Mouse (Mus musculus): ENCODE data around the gene Nckipsd. TPM values are rescaled to one million over a fixed set of nuclear protein-coding genes. Genes with fewer than 3 reads are reported as not detected.

Gene Nckipsd
- total and polyA plus RNA-seq, 3 experiments: 4.1 to 5.6 (median 4.7) TPM

GRCm38 (mm10) chr9:108819495-108819894 is 11.3 kb downstream of the Nckipsd start:
- no peaks in the 10 kb centered on the region for H3K9me3 ChIP-seq (replicated peaks)
- DNase-seq (ENCODE audit: low spot score) (no peak), ATAC-seq (ENCODE audit: extremely low read depth, insufficient number of reproducible peaks, low FRiP score, poor library complexity, severe bottlenecking) (no peak)
- H3K4me3 ChIP-seq (ENCODE audit: low read depth, low read length): no peak overlapping the region
- H3K4me1 ChIP-seq (ENCODE audit: insufficient read depth, low read depth, low read length): peaks cover 6% of the 10 kb centered on the region; the same call in 1 of the 2 replicates
- TF ChIP-seq POLR2AphosphoS5 (IDR thresholded peaks at IDR 0.05; ENCODE audit: insufficient replicate concordance, low read depth, low read length) (no peak), CTCF (IDR thresholded peaks at IDR 0.05; ENCODE audit: low read depth, low read length) (peak; percentile 47)
- peaks cover 45% of the 10 kb centered on the region for H3K36me3 ChIP-seq (replicated peaks)
- H3K27me3 ChIP-seq (ENCODE audit: insufficient read depth, low read length): peaks cover 10% of the 10 kb centered on the region; the same call in 1 of the 2 replicates

DNA sequence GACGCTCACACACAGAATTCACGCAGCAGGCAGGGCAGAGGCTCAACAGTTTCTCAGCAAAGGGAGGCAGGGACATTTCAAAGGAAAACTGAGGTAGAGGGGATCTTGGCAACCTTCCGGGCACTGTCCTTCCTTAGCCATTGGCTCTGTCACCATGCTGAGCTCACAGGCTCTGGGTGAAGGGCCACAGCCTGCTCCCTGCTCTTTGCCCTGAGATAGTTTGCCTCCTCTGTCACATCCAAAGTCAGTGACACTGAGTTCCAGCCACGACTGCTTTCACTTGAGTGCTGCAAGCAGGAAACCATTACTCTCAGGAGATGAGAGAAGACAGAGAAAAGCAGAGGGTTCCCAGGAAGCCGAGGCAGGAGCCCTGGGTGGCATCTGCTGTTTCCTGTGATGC is 11.9 kb downstream of the Nckipsd start:
- Histone ChIP-seq H3K27me3 (ENCODE audit: insufficient read depth, low read length) (peaks cover 13% of the 10 kb centered on the region; the same call in 1 of the 2 replicates), H3K4me3 (ENCODE audit: low read depth, low read length) (no peak overlapping the region), H3K9me3 (replicated peaks) (0 out of 2 replicates have a peak, but pooled peaks cover under 1% of the 10 kb centered on the region)

GRCm38 (mm10) chr9:108824144-108824685 is 16.0 kb downstream of the Nckipsd start:
- Histone ChIP-seq H3K36me3 (replicated peaks) (peaks cover under 1% of the 10 kb centered on the region), H3K4me1 (ENCODE audit: insufficient read depth, low read depth, low read length) (peaks cover 6% of the 10 kb centered on the region; the same call in 1 of the 2 replicates), H3K9me3 (replicated peaks) (peaks cover 29% of the 10 kb centered on the region), H3K27me3 (ENCODE audit: insufficient read depth, low read length) (peaks cover 23% of the 10 kb centered on the region; the same call in 1 of the 2 replicates), H3K4me3 (ENCODE audit: low read depth, low read length) (no peak overlapping the region)
- TF ChIP-seq CTCF (IDR thresholded peaks at IDR 0.05; ENCODE audit: low read depth, low read length) (no peak), TAL1 (conservative IDR thresholded peaks at IDR 0.05; ENCODE audit: low read depth, low read length) (no peak), GATA1 (IDR thresholded peaks at IDR 0.05; ENCODE audit: borderline replicate concordance, low read length) (no peak), POLR2AphosphoS5 (IDR thresholded peaks at IDR 0.05; ENCODE audit: insufficient replicate concordance, low read depth, low read length) (no peak), GATA2 (IDR thresholded peaks at IDR 0.05; ENCODE audit: borderline replicate concordance, low read depth, low read length) (no peak)
- ATAC-seq (ENCODE audit: extremely low read depth, insufficient number of reproducible peaks, low FRiP score, poor library complexity, severe bottlenecking) (no peak), DNase-seq (ENCODE audit: low spot score) (no peak)

More for the DNA sequence above, 11.9 kb downstream of the Nckipsd start:
- H3K4me1 ChIP-seq (ENCODE audit: insufficient read depth, low read depth, low read length): peaks cover 6% of the 10 kb centered on the region; the same call in 1 of the 2 replicates
- ATAC-seq (ENCODE audit: extremely low read depth, insufficient number of reproducible peaks, low FRiP score, poor library complexity, severe bottlenecking) (no peak), DNase-seq (ENCODE audit: low spot score) (no peak)
- peaks cover 40% of the 10 kb centered on the region for H3K36me3 ChIP-seq (replicated peaks)
- no peak for TF ChIP-seq TAL1 (conservative IDR thresholded peaks at IDR 0.05; ENCODE audit: low read depth, low read length)
- TF ChIP-seq CTCF (IDR thresholded peaks at IDR 0.05; ENCODE audit: low read depth, low read length): no peak
- no peak for TF ChIP-seq POLR2AphosphoS5 (IDR thresholded peaks at IDR 0.05; ENCODE audit: insufficient replicate concordance, low read depth, low read length)
- TF ChIP-seq GATA1 (IDR thresholded peaks at IDR 0.05; ENCODE audit: borderline replicate concordance, low read length): no peak

DNA sequence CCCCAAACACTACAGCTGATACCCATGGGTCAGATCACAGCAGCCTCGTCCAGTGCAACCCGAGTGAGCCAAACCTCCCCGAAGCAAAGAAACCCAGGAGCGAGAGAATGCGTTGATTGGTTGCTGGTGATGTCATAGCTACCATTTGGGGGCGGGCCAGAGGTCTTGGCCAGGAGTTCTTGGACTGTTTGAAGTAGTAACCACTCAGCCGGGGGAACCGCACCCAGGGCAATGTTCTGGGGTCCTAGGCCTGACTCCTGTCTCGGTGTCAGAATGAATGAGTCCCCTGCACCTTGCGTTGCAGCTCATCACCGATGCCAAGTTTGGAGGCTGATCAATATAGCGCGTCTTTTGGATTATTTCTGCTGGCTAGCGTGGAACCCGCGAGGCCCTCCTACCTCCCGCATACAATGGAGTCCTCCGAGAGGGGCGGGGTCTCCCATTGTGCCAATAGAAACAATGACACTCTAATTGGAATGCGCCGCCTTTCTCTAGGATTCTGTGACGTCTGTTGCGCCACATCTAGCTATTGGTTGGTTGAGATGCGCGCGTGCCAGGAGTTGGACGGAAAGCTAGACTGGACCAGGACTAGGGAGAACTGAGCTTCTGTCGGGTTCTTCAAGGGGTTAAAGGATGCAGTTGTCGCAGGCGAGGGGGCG is 16.7 kb downstream of the Nckipsd start:
- H3K9me3 ChIP-seq (replicated peaks): peaks cover 29% of the 10 kb centered on the region
- peaks cover 6% of the 10 kb centered on the region; the same call in 1 of the 2 replicates for H3K4me1 ChIP-seq (ENCODE audit: insufficient read depth, low read depth, low read length)
- peaks cover 23% of the 10 kb centered on the region; the same call in 1 of the 2 replicates for H3K27me3 ChIP-seq (ENCODE audit: insufficient read depth, low read length)
- DNase-seq (ENCODE audit: low spot score) (no peak), ATAC-seq (ENCODE audit: extremely low read depth, insufficient number of reproducible peaks, low FRiP score, poor library complexity, severe bottlenecking) (no peak)
- H3K36me3 ChIP-seq (replicated peaks): no peaks in the 10 kb centered on the region
- TF ChIP-seq POLR2AphosphoS5 (IDR thresholded peaks at IDR 0.05; ENCODE audit: insufficient replicate concordance, low read depth, low read length) (no peak), GATA2 (IDR thresholded peaks at IDR 0.05; ENCODE audit: borderline replicate concordance, low read depth, low read length) (no peak), CTCF (IDR thresholded peaks at IDR 0.05; ENCODE audit: low read depth, low read length) (no peak), TAL1 (conservative IDR thresholded peaks at IDR 0.05; ENCODE audit: low read depth, low read length) (no peak), GATA1 (IDR thresholded peaks at IDR 0.05; ENCODE audit: borderline replicate concordance, low read length) (no peak)
- H3K4me3 ChIP-seq (ENCODE audit: low read depth, low read length): no peak overlapping the region

GRCm38 (mm10) chr9:108825820-108826699 is 17.9 kb downstream of the Nckipsd start, which contains the start of gene Celsr3:
Gene Celsr3, plus strand, starts transcription at chr9:108826320.
- DNase-seq (ENCODE audit: low spot score) (no peak), ATAC-seq (ENCODE audit: extremely low read depth, insufficient number of reproducible peaks, low FRiP score, poor library complexity, severe bottlenecking) (no peak)
- H3K27me3 ChIP-seq (ENCODE audit: insufficient read depth, low read length): peaks cover 22% of the 10 kb centered on the region; the same call in 1 of the 2 replicates
- H3K4me1 ChIP-seq (ENCODE audit: insufficient read depth, low read depth, low read length): peaks cover under 1% of the 10 kb centered on the region; the same call in 1 of the 2 replicates
- TF ChIP-seq CTCF (IDR thresholded peaks at IDR 0.05; ENCODE audit: low read depth, low read length) (no peak), GATA2 (IDR thresholded peaks at IDR 0.05; ENCODE audit: borderline replicate concordance, low read depth, low read length) (no peak), GATA1 (IDR thresholded peaks at IDR 0.05; ENCODE audit: borderline replicate concordance, low read length) (no peak), TAL1 (conservative IDR thresholded peaks at IDR 0.05; ENCODE audit: low read depth, low read length) (no peak), POLR2AphosphoS5 (IDR thresholded peaks at IDR 0.05; ENCODE audit: insufficient replicate concordance, low read depth, low read length) (no peak)
- H3K36me3 ChIP-seq (replicated peaks): no peaks in the 10 kb centered on the region
- H3K4me3 ChIP-seq (ENCODE audit: low read depth, low read length): no peak within 1 kb of the TSS; the same call in 1 of the 2 replicates
- peaks cover 29% of the 10 kb centered on the region for H3K9me3 ChIP-seq (replicated peaks)

All from G1E (cell line).